Mouse (Mus musculus): ENCODE data around the gene Fstl4. TPM values are rescaled to one million over a fixed set of nuclear protein-coding genes. Genes with fewer than 3 reads are reported as not detected.

Fstl4 gene
- total and polyA plus RNA-seq, 2 experiments from 2014 or later: 7.1 to 9.4 TPM

DNA sequence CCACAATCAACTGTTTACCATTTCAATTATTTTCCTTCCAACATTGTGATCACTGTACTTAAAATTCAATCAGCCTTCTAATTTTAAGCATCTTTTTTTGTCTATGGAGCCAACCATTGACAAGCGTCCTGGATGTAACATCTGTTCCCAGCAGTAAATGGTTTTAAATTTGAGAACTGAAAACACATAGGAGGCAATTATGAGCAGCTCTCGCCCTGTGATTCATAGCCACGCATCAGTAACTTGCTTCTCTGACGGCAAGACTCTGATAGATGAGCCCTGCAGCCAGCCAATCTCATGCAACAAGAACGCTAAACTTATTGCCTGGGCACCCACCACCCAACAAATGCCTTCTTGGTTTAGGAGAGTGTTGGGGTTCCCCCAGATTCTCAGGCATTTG is 467.4 kb downstream of the Fstl4 start:
- Histone ChIP-seq H3K4me2 (ENCODE audit: low read depth, low read length, poor library complexity, severe bottlenecking) (no peak overlapping the region), H3K27ac (ENCODE audit: low read depth, low read length) (no peak overlapping the region), H3K9ac (replicated peaks; ENCODE audit: low read length, poor library complexity, severe bottlenecking) (no peak overlapping the region), H3K4me1 (ENCODE audit: insufficient read depth, low read length) (no peaks in the 10 kb centered on the region), H3K4me3 (ENCODE audit: low read depth, low read length) (no peak overlapping the region), H3K9me3 (ENCODE audit: low read length) (no peaks in the 10 kb centered on the region), H3K27me3 (ENCODE audit: insufficient read depth, low read length) (no peaks in the 10 kb centered on the region), H3K36me3 (ENCODE audit: insufficient read depth, low read length) (no peaks in the 10 kb centered on the region)
- DNase-seq (ENCODE audit: low spot score) (no peak), ATAC-seq (ENCODE audit: low FRiP score) (no peak)
- TF ChIP-seq CTCF (IDR thresholded peaks at IDR 0.05): no peak
- WGBS: 77% methylated on average over 5 of the region's 5 CpGs

DNA sequence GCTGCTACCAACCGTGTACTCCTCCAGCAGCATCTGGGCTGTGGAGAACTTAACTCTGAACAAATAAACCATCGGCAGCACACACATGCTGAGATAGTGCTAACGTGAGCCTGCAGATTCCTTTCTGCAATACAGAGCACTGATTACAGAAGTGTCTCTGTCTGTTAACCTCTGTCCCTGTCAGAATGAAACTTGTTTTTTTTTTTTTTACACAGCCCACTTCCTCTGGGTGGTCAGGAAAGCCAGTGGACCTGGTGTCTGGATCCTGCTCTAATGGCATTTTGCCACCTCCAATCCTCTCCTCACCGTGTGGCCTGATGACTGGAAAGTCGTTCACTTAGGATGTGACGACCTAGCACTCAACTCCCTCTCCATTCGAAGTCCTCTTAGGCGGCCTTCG is 469.2 kb downstream of the Fstl4 start:
- Histone ChIP-seq H3K27ac (ENCODE audit: low read depth, low read length) (no peak overlapping the region), H3K4me1 (ENCODE audit: insufficient read depth, low read length) (no peaks in the 10 kb centered on the region), H3K9me3 (ENCODE audit: low read length) (no peaks in the 10 kb centered on the region), H3K27me3 (ENCODE audit: insufficient read depth, low read length) (no peaks in the 10 kb centered on the region), H3K36me3 (ENCODE audit: insufficient read depth, low read length) (no peaks in the 10 kb centered on the region), H3K4me3 (ENCODE audit: low read depth, low read length) (no peak overlapping the region), H3K4me2 (ENCODE audit: low read depth, low read length, poor library complexity, severe bottlenecking) (no peak overlapping the region), H3K9ac (replicated peaks; ENCODE audit: low read length, poor library complexity, severe bottlenecking) (no peak overlapping the region)
- TF ChIP-seq CTCF (IDR thresholded peaks at IDR 0.05): no peak
- WGBS: 86% methylated on average over 9 of the region's 9 CpGs
- ATAC-seq (ENCODE audit: low FRiP score): no peak
- DNase-seq (ENCODE audit: low spot score): no peak

All from midbrain, postnatal 0 days (tissue).